Mouse (Mus musculus) MEL (cell line): ENCODE measurements around the gene Olfr263.
A peak's percentile ranks its signal among the peaks of the same experiment; 100 is the strongest.

ENCODE experiments used
- CTCF ChIP-seq, 3 experiments: IDR thresholded peaks in 2 of 3; conservative IDR thresholded peaks in 1 of 3; 2 replicates each; pipeline ENCODE4 v1.5.1; 2011 to 2012; ENCODE audit warnings: low read length in 3 of 3, low read depth in 2 of 3, mild to moderate bottlenecking in 2 of 3, improper control_type of control experiment in 1 of 3, inconsistent platforms in 1 of 3, mixed read lengths in 1 of 3, moderate library complexity in 1 of 3; ENCODE audit not compliant: control insufficient read depth in 1 of 3, insufficient read depth in 1 of 3, poor library complexity in 1 of 3, severe bottlenecking in 1 of 3
- EP300 ChIP-seq, 2 experiments: IDR thresholded peaks; 2 replicates each; pipeline ENCODE4 v1.6.1; 2011; ENCODE audit warnings: improper control_type of control experiment in 2 of 2, low read length in 2 of 2, low read depth in 1 of 2, mild to moderate bottlenecking in 1 of 2
- GATA1 ChIP-seq: IDR thresholded peaks from 2 replicates; pipeline ENCODE4 v1.6.1; 2011; ENCODE audit warnings: low read depth, low read length, improper control_type of control experiment
- HCFC1 ChIP-seq: IDR thresholded peaks from 2 replicates; pipeline ENCODE4 v1.6.1; 2012; ENCODE audit warnings: low read depth, mild to moderate bottlenecking, inconsistent platforms, low read length, improper control_type of control experiment, moderate library complexity
- JUND ChIP-seq: IDR thresholded peaks from 2 replicates; pipeline ENCODE4 v1.6.1; 2011; ENCODE audit warnings: low read depth, mild to moderate bottlenecking, improper control_type of control experiment, low read length
- POLR2A ChIP-seq, 2 experiments: IDR thresholded peaks; 2 replicates each; pipeline ENCODE4 v1.6.1; 2011 to 2012; ENCODE audit warnings: low read length in 2 of 2, mild to moderate bottlenecking in 2 of 2, control low read depth in 1 of 2, improper control_type of control experiment in 1 of 2, low read depth in 1 of 2, moderate library complexity in 1 of 2; ENCODE audit not compliant: control insufficient read depth in 1 of 2, insufficient read depth in 1 of 2, poor library complexity in 1 of 2
- POLR2AphosphoS2 ChIP-seq: IDR thresholded peaks from 2 replicates; pipeline ENCODE4 v1.6.1; 2011; ENCODE audit warnings: low read length, improper control_type of control experiment
- RAD21 ChIP-seq: IDR thresholded peaks from 2 replicates; pipeline ENCODE4 v1.6.1; 2011; ENCODE audit warnings: mild to moderate bottlenecking, low read depth, low read length, improper control_type of control experiment
- TAL1 ChIP-seq: IDR thresholded peaks from 2 replicates; pipeline ENCODE4 v1.6.1; 2012; ENCODE audit warnings: mild to moderate bottlenecking, inconsistent platforms, low read length, moderate library complexity, mixed read lengths
- TCF12 ChIP-seq: IDR thresholded peaks from 2 replicates; pipeline ENCODE4 v1.6.1; 2014; ENCODE audit warnings: low read depth, mild to moderate bottlenecking, inconsistent platforms, low read length, improper control_type of control experiment, moderate library complexity
- UBTF ChIP-seq: IDR thresholded peaks from 2 replicates; pipeline ENCODE4 v1.6.1; 2012; ENCODE audit warnings: low read depth, mild to moderate bottlenecking, inconsistent platforms, low read length, improper control_type of control experiment, moderate library complexity, borderline replicate concordance; ENCODE audit not compliant: insufficient read depth
- ZMIZ1 ChIP-seq: IDR thresholded peaks from 2 replicates; pipeline ENCODE4 v1.6.1; 2012; ENCODE audit warnings: low read depth, mild to moderate bottlenecking, inconsistent platforms, low read length, improper control_type of control experiment, moderate library complexity

DNA sequence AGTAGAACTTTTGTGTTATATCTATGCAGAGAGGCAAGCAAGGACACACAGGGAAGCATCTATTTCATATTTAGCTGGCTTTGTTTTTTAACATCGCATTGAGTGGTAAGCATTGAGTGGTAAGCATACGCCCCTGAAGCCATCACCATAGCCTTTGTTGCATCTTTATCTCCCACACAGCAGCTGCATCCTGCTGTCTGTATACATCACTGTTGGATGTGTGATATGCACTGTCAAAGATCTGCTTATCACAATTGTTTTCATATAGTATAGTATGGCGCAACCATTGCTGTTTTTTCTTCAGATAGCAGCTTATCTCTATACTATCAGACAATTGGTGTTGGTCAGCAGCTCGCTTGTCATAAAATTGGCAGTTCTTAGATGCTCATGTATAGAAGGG, 15.3 kb upstream of the Olfr263 start:
- no peak for TF ChIP-seq CTCF (IDR thresholded peaks at IDR 0.05 in 2 of 3, conservative IDR thresholded peaks at IDR 0.05 in 1 of 3; ENCODE audit: control insufficient read depth in 1 of 3, insufficient read depth in 1 of 3, low read depth in 2 of 3, low read length in 3 of 3, poor library complexity in 1 of 3, severe bottlenecking in 1 of 3)
- TF ChIP-seq JUND, result no peak
- no peak; the same call in 1 of the 2 replicates for TF ChIP-seq TAL1
- TF ChIP-seq HCFC1, result no peak
- TF ChIP-seq UBTF, result no peak
- no peak for TF ChIP-seq ZMIZ1
- TF ChIP-seq GATA1, result no peak
- no peak for TF ChIP-seq POLR2A (IDR thresholded peaks at IDR 0.05; ENCODE audit: control insufficient read depth in 1 of 2, insufficient read depth in 1 of 2, low read depth in 1 of 2, low read length in 2 of 2, poor library complexity in 1 of 2)
- TF ChIP-seq POLR2AphosphoS2, result no peak
- peak; percentile 53; the same call in 1 of the 2 replicates for TF ChIP-seq TCF12
- 0 out of 4 replicates have a peak, but pooled peaks have one; percentile 12 to 17 for TF ChIP-seq EP300 (IDR thresholded peaks at IDR 0.05; ENCODE audit: low read depth in 1 of 2, low read length in 2 of 2)
- no peak for TF ChIP-seq RAD21
